Mouse (Mus musculus) brain, embryonic 18.5 days (tissue): Measurements from ENCODE around the gene Thsd4.

Experiments used
- DNase-seq: peaks from one replicate; pipeline ENCODE4 v3.0.0-alpha.2; 2012; ENCODE audit warnings: low read depth, low spot score

The Thsd4 gene

GRCm38 (mm10) chr9:60380550-60380949 lies 141.3 kb downstream of the Thsd4 start:
- DNase-seq: no peak

DNA sequence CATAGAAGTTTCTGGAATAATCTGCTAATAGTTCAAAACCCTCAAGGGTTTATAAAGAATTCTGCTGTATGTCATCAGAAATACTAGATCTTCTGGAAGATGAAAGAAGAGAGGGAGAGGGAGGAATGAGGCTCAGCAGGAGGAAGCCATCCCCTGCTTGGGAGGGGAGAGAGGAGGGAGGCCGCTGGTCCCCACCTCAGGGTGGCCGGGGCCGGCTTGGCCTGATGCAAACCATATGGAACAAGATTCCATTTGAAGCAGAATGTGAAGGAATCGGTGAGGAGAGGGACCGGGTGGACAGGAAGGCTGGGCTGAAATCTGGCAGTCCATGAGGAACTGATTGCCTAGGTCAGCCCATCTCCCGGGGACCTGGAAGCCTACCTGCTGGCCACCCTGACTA lies 143.6 kb downstream of the Thsd4 start:
- DNase-seq: no peak

DNA sequence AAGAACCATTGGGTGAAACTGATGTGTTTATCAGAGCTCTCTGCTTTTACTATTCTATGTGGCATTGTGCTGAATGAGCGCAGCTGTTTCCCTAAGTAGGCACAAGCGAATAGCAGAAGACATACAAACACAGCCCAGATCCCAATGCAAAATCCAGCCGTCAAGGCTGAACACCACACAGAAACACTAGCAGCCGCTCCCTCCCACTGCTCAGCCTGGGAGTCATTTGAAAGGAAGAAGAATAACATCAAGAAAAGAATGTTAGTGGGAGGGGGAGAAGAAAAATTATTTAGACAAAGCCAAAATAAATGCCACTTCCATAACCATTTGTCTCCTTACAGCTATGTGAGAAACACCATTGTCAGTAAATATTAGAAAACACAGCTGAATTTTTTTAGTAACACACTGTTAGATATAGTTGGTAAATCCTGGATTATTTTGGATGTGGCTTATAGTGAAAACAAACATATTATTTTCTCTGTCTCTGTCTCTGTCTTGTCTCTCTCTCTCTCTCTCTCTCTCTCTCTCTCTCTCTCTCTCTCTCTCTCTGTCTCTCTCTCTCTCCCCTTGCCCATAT lies 148.6 kb downstream of the Thsd4 start:
- no peak for DNase-seq

DNA sequence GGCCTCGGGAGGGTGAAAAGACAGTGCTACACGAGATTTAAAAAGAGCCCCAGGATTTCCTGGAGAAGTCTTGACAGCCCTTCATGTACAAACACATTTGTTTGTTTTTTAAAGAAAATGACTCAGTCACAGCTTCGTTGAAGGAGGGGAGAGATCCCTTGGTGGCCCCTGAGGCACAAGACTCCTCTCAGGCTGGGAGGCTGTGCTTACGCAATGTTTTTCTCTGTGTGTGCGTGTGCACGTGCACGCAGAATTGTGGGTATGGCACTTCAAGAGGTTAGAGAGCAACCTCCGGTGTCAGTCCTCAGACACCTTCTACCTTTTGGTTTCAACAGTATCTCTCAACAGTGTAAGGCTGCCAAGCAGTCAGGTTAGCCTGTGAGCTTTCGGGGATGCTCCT lies 153.3 kb downstream of the Thsd4 start:
- DNase-seq: no peak

GRCm38 (mm10) chr9:60367617-60368305 lies 154.1 kb downstream of the Thsd4 start:
- no peak for DNase-seq

GRCm38 (mm10) chr9:60364166-60364781 lies 157.6 kb downstream of the Thsd4 start:
- DNase-seq: no peak

DNA sequence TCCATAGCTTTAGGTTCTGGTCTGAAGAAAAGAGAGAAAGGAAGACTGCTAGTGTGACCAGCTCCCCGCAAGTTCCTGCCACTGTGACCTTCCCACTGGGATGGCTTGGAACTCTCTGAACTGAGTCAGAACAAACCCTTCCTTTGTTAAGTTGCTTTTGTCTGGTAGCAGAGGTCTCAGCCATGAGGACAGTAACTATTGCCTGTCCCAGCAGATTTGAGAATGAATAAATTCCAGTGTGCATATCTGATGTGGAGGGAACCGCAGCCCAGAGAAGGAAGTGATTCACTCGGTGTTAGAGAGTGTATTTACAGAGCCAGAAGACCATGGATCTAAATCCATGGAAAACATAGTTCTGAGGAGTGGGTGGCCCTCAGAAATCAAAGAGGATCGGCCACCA lies 169.5 kb downstream of the Thsd4 start:
- DNase-seq: no peak

DNA sequence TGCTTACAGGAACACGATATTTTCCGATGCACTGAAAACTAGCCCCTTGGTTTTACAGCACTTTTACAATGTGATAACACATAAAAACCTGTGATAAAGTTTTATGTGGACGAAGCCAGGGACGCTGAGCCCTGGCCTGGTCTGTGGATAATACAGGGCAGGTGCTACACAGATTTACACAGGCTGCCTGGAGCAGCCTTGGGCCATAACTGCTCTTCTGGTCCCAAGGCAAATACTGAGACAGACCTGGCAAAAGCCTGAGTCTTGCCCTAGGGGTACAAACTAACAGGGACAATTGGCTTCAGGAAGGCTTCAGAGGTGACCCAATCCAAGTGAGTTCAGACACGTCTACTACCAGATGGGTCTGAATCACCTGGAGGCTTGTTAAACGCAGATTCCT lies 170.7 kb downstream of the Thsd4 start:
- DNase-seq: no peak

GRCm38 (mm10) chr9:60336147-60336546 lies 185.7 kb downstream of the Thsd4 start:
- no peak for DNase-seq

GRCm38 (mm10) chr9:60335455-60335854 lies 186.4 kb downstream of the Thsd4 start:
- no peak for DNase-seq

DNA sequence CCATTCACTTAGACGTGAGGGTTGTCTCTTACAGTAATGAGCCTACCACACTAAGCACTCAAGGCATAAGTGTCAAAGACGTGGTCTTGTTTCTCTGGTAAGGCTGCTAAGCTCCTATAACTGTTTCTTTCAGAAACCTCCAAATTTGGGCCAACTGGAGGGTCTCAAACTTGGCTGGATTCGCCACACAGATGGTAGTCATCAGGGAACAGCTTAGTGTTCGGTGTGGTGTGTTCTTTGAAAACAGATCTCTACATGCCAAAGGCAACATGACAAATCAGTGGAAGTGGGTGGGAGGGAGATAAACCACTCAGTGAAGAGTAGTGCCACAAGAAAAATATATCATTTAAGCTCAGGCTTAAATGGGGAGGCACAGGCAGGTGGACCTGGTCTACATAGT lies 191.9 kb downstream of the Thsd4 start:
- peak; percentile 58 for DNase-seq

DNA sequence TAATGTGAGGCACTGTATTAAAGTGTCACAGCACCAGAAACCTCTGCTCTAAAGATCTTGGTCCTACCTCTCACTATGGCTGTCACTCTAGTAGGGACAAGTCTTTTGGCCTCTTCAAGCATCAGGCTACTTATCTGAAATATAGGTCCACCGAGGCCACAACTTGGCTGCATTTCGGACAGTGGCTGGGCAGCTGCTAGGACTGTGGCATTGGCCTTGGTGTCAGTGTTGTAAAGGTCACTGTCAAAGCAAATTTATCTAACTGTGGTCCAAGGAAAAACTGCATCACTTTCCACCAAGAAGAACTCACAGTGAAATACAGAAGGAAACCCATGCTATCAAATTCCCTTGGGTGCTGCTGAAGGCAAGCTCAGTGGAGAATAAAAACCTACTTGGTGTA lies 197.1 kb downstream of the Thsd4 start:
- DNase-seq: no peak

- no peak for DNase-seq
These were observed 198.4 kb downstream of the Thsd4 start for GRCm38 (mm10) chr9:60323435-60323834.

DNA sequence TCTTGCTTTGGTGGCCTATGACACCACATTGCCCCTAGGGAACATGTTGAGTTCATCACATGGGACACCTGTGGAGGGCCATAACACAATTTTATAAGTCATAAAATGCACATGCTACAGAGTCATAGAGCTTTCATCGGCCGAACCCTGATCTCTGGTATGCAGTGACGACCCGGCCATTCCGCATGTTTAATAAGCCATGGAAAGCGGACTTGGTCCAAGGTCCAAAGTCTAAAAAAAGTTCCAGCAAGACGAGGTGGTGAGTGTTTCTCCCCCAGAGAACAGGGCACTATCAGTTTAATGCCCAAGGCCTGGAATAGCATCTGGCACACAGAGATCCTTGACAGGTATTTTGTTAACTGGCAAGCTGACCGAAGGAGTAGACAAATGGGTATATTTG lies 204.6 kb downstream of the Thsd4 start:
- no peak for DNase-seq

- DNase-seq: no peak
These were observed 205.3 kb downstream of the Thsd4 start for GRCm38 (mm10) chr9:60316510-60316909.

- no peak for DNase-seq
These were observed 206.3 kb downstream of the Thsd4 start for GRCm38 (mm10) chr9:60315533-60315932.

GRCm38 (mm10) chr9:60313661-60314060 lies 208.2 kb downstream of the Thsd4 start:
- no peak for DNase-seq

DNA sequence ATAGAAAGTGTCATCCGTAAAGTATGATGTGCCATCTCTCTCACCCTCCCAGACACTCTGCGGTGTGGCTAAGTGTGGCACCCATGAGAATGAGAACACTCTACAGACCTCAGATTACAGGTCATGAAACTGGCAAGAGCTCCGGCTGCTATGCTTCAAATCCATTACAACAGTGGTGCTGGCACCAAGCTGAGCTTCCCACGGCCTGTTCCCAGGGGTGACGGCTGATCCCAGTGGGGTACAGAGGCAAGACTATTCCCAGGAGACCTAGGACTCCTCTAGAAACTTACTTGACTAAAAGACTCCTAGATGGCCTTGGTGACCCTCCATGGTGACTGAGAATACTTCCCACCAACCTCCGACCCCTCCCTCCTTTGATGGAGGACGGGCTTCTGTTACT lies 209.2 kb downstream of the Thsd4 start:
- DNase-seq: no peak

- DNase-seq: peak; percentile 59
These were observed 210.2 kb downstream of the Thsd4 start for GRCm38 (mm10) chr9:60311594-60312128.

GRCm38 (mm10) chr9:60310741-60311317 lies 211.0 kb downstream of the Thsd4 start:
- DNase-seq: no peak

GRCm38 (mm10) chr9:60309786-60310711 lies 211.8 kb downstream of the Thsd4 start:
- no peak for DNase-seq
